8 mouse cellular contexts compared by ENCODE assay signal in genomic region chr3:60762874-60763273, GRCm38 (mm10).
DNase-seq lines count a peak whose midpoint lies in the region; ATAC-seq and TF ChIP-seq lines count a peak whose summit lies in the region.

No protein-coding gene starts in this region.

- H3K27me3 ChIP-seq in thymus, adult 2 months (ENCODE audit: control insufficient read depth, insufficient read depth, low read length): no peaks in the 10 kb centered on the region
- no peaks in the 10 kb centered on the region for H3K27me3 ChIP-seq in midbrain, embryonic 15.5 days (replicated peaks)

- H3K27ac ChIP-seq in thymus, adult 2 months (ENCODE audit: control insufficient read depth, insufficient read depth, low read length): no peak overlapping the region
- H3K27ac ChIP-seq in midbrain, embryonic 15.5 days: no peak overlapping the region

- TF ChIP-seq CTCF in thymus, adult 2 months (IDR thresholded peaks at IDR 0.05; ENCODE audit: borderline replicate concordance, control insufficient read depth, extremely low read depth, insufficient read depth, low read length, poor library complexity): no peak

- H3K4me1 ChIP-seq in thymus, adult 2 months (replicated peaks; ENCODE audit: control insufficient read depth, insufficient read depth, low read length): no peaks in the 10 kb centered on the region
- no peaks in the 10 kb centered on the region for H3K4me1 ChIP-seq in midbrain, embryonic 15.5 days

- peak; percentile 19 for DNase-seq in thymus, adult 2 months
- DNase-seq in thymus, adult 18-20 months: no peak
- DNase-seq in adrenal gland, adult 2 months: peak; percentile 29
- peak; percentile 65 for DNase-seq in embryo, embryonic 10 days (ENCODE audit: low spot score)
- peak; percentile 18 for DNase-seq in gastrocnemius, postnatal 25 days
- DNase-seq in left cerebral cortex, postnatal 25 days (ENCODE audit: low spot score in 2 of 2): peak; percentile 20 to 28
- no peak for DNase-seq in urinary bladder, postnatal 10 days (ENCODE audit: low spot score)

- no peaks in the 10 kb centered on the region for H3K9me3 ChIP-seq in midbrain, embryonic 15.5 days

- H3K4me2 ChIP-seq in midbrain, embryonic 15.5 days: no peak overlapping the region

- H3K4me3 ChIP-seq in thymus, adult 2 months (ENCODE audit: control insufficient read depth, insufficient read depth, low read length): no peak overlapping the region
- no peak overlapping the region for H3K4me3 ChIP-seq in midbrain, embryonic 15.5 days

- intact Hi-C loops in left cerebral cortex, postnatal 25 days (cut with DNase I): loop anchor here (10.0 kb wide), 1 partner anchor 422 kb away; no protein-coding TSS in a partner anchor

- no peak for TF ChIP-seq POLR2A in thymus, adult 2 months (IDR thresholded peaks at IDR 0.05; ENCODE audit: control insufficient read depth, extremely low read depth, insufficient read depth, low read length, poor library complexity)

- no peak overlapping the region for H3K9ac ChIP-seq in midbrain, embryonic 15.5 days

- ATAC-seq in midbrain, embryonic 15.5 days (replicated peaks): 0 out of 2 replicates have a peak, but pooled peaks have one; percentile 45

- 52% methylated on average over 4 of the region's 4 CpGs for WGBS in thymus, adult 2 months
- 68% methylated on average over 4 of the region's 4 CpGs for WGBS in midbrain, embryonic 15.5 days

- no peaks in the 10 kb centered on the region for H3K36me3 ChIP-seq in thymus, adult 2 months (ENCODE audit: control insufficient read depth, insufficient read depth, low read length)
- no peaks in the 10 kb centered on the region for H3K36me3 ChIP-seq in midbrain, embryonic 15.5 days (replicated peaks)

Comparison
In these comparisons a context has a peak if more than half of its experiments do, and no peak if none do; other contexts are left out.
1. DNase-seq: peak in thymus, adult 2 months (single experiment), adrenal gland, adult 2 months (single experiment), embryo, embryonic 10 days (single experiment), gastrocnemius, postnatal 25 days (single experiment) and left cerebral cortex, postnatal 25 days (2 of 2); none in thymus, adult 18-20 months (0 of 2) and urinary bladder, postnatal 10 days (single experiment).